Mouse (Mus musculus): ENCODE data around the gene Kif13a. TPM values are rescaled to one million over a fixed set of nuclear protein-coding genes. Genes with fewer than 3 reads are reported as not detected.

The Kif13a gene
- polyA plus RNA-seq, 1 experiment from 2014 or later, result 38.7 TPM

DNA sequence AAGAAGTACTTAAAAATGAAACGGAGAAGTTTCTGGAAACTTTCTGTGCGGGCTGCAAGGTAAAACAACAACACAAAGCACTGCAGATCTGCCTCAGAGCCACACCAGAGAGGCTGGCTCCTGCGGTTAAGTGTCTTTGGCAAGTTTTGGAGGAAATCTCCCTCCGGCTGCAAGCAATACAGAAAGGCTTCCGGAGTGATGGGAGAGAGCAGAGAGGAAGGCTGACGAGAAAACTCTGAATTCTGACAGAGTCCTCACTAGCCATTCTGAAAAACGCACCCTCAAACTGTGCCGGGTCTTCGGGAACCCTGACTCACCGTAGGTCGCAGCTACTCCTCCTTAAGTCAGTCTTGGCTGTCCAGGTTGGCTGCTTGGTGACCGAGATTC is 193.2 kb downstream of the Kif13a start:
- no peak for DNase-seq (ENCODE audit: low read depth, low spot score)
- CTCF ChIA-PET, result interaction anchor here (1.0 kb wide), 1 partner anchor 12 kb away, joined by 3 read pairs; no protein-coding TSS in a partner anchor
- TF ChIP-seq CTCF (IDR thresholded peaks at IDR 0.05), result no peak
- in situ Hi-C loops (cut with MboI; ENCODE audit: low pct_unique_long_range_greater_than_20kb), result no loop called here
- POLR2A ChIA-PET, result interaction anchor here (0.8 to 1.3 kb wide), 4 partner anchors 9 to 14 kb away, joined by 3 to 6 read pairs (median 4); partner anchors contain the start of gene Nup153
- ATAC-seq, result peak; percentile 12
- H3K27me3 ChIP-seq, result no peaks in the 10 kb centered on the region

GRCm38 (mm10) chr13:46735808-46736478 is 193.7 kb downstream of the Kif13a start:
- CTCF ChIA-PET, result no interaction called here

GRCm38 (mm10) chr13:46735219-46735807 is 194.4 kb downstream of the Kif13a start:
- POLR2A ChIA-PET, result no interaction called here
- in situ Hi-C loops (cut with MboI; ENCODE audit: low pct_unique_long_range_greater_than_20kb), result no loop called here
- DNase-seq (ENCODE audit: low read depth, low spot score) (no peak), ATAC-seq (no peak)
- CTCF ChIA-PET, result interaction anchor here (1.3 kb wide), 1 partner anchor 8 kb away, joined by 3 read pairs; no protein-coding TSS in a partner anchor
- no peak for TF ChIP-seq CTCF (IDR thresholded peaks at IDR 0.05)
- H3K27me3 ChIP-seq, result no peaks in the 10 kb centered on the region

More at GRCm38 (mm10) chr13:46735808-46736478, 193.7 kb downstream of the Kif13a start:
- in situ Hi-C loops (cut with MboI; ENCODE audit: low pct_unique_long_range_greater_than_20kb), result no loop called here
- ATAC-seq (peak; percentile 21), DNase-seq (ENCODE audit: low read depth, low spot score) (no peak)
- POLR2A ChIA-PET, result interaction anchor here (0.8 to 1.2 kb wide), 3 partner anchors 8 to 15 kb away, joined by 3 to 4 read pairs (median 4); partner anchors contain the start of gene Nup153
- H3K27me3 ChIP-seq, result no peaks in the 10 kb centered on the region
- TF ChIP-seq CTCF (IDR thresholded peaks at IDR 0.05), result no peak

- POLR2A ChIA-PET, result no interaction called here
- in situ Hi-C loops (cut with MboI; ENCODE audit: low pct_unique_long_range_greater_than_20kb), result no loop called here
- DNase-seq (ENCODE audit: low read depth, low spot score), result no peak
Observed at GRCm38 (mm10) chr13:46729998-46730397, 199.7 kb downstream of the Kif13a start.

GRCm38 (mm10) chr13:46728411-46728810 is 201.3 kb downstream of the Kif13a start:
- POLR2A ChIA-PET, result interaction anchor here (1.4 kb wide), 1 partner anchor 59 kb away, joined by 3 read pairs; no protein-coding TSS in a partner anchor
- H3K27me3 ChIP-seq, result no peaks in the 10 kb centered on the region
- CTCF ChIA-PET, result interaction anchor here (0.9 kb wide), 1 partner anchor 13 kb away, joined by 3 read pairs; no protein-coding TSS in a partner anchor
- in situ Hi-C loops (cut with MboI; ENCODE audit: low pct_unique_long_range_greater_than_20kb), result no loop called here
- DNase-seq (ENCODE audit: low read depth, low spot score), result no peak
- TF ChIP-seq CTCF (IDR thresholded peaks at IDR 0.05), result no peak
- ATAC-seq, result no peak

More at GRCm38 (mm10) chr13:46729998-46730397, 199.7 kb downstream of the Kif13a start:
- TF ChIP-seq CTCF (IDR thresholded peaks at IDR 0.05), result no peak
- CTCF ChIA-PET, result no interaction called here
- H3K27me3 ChIP-seq, result no peaks in the 10 kb centered on the region
- ATAC-seq, result no peak

- peak; percentile 81 for ATAC-seq
- CTCF ChIA-PET, result interaction anchor here (0.9 kb wide), 1 partner anchor 13 kb away, joined by 3 read pairs; no protein-coding TSS in a partner anchor
- no peak for TF ChIP-seq CTCF (IDR thresholded peaks at IDR 0.05)
- in situ Hi-C loops (cut with MboI; ENCODE audit: low pct_unique_long_range_greater_than_20kb), result no loop called here
- POLR2A ChIA-PET, result interaction anchor here (1.0 to 1.4 kb wide), 2 partner anchors 8 to 59 kb away, joined by 3 read pairs; no protein-coding TSS in a partner anchor
- H3K27me3 ChIP-seq, result no peaks in the 10 kb centered on the region
- DNase-seq (ENCODE audit: low read depth, low spot score), result peak; percentile 86
Observed at GRCm38 (mm10) chr13:46727837-46728268, 201.8 kb downstream of the Kif13a start, which contains the start of gene Nup153. Gene Nup153, minus strand, starts transcription at chr13:46727940.

- peak; percentile 57 for ATAC-seq
- in situ Hi-C loops (cut with MboI; ENCODE audit: low pct_unique_long_range_greater_than_20kb), result no loop called here
- no peaks in the 10 kb centered on the region for H3K27me3 ChIP-seq
- no peak for TF ChIP-seq CTCF (IDR thresholded peaks at IDR 0.05)
- ChIA-PET POLR2A (interaction anchor here (1.0 to 1.4 kb wide), 3 partner anchors 9 to 60 kb away, joined by 3 read pairs; no protein-coding TSS in a partner anchor), CTCF (interaction anchor here (0.9 kb wide), 1 partner anchor 14 kb away, joined by 3 read pairs; no protein-coding TSS in a partner anchor)
- DNase-seq (ENCODE audit: low read depth, low spot score), result no peak
Observed at GRCm38 (mm10) chr13:46727038-46727836, 202.4 kb downstream of the Kif13a start.

GRCm38 (mm10) chr13:46726288-46727037 is 203.2 kb downstream of the Kif13a start:
- DNase-seq (ENCODE audit: low read depth, low spot score), result no peak
- peak; percentile 75 for ATAC-seq
- in situ Hi-C loops (cut with MboI; ENCODE audit: low pct_unique_long_range_greater_than_20kb), result no loop called here
- no peaks in the 10 kb centered on the region for H3K27me3 ChIP-seq
- TF ChIP-seq CTCF (IDR thresholded peaks at IDR 0.05), result peak; percentile 32
- CTCF ChIA-PET, result interaction anchor here (0.7 to 2.5 kb wide), 2 partner anchors 17 to 52 kb away, joined by 3 to 6 read pairs; no protein-coding TSS in a partner anchor
- POLR2A ChIA-PET, result interaction anchor here (0.9 to 1.2 kb wide), 3 partner anchors 18 to 56 kb away, joined by 3 to 5 read pairs (median 4); no protein-coding TSS in a partner anchor

GRCm38 (mm10) chr13:46725227-46725626 is 204.4 kb downstream of the Kif13a start:
- DNase-seq (ENCODE audit: low read depth, low spot score), result no peak
- no peaks in the 10 kb centered on the region for H3K27me3 ChIP-seq
- TF ChIP-seq CTCF (IDR thresholded peaks at IDR 0.05), result no peak
- ChIA-PET POLR2A (interaction anchor here (1.2 to 1.5 kb wide), 2 partner anchors 11 to 20 kb away, joined by 4 to 5 read pairs; no protein-coding TSS in a partner anchor), CTCF (interaction anchor here (0.6 to 2.5 kb wide), 8 partner anchors 12 to 292 kb away, joined by 3 to 7 read pairs (median 4); no protein-coding TSS in a partner anchor)
- ATAC-seq, result no peak
- in situ Hi-C loops (cut with MboI; ENCODE audit: low pct_unique_long_range_greater_than_20kb), result no loop called here

All from Patski (cell line).